Mouse (Mus musculus) heart, adult 2 months (tissue): ENCODE data around the gene Mrpl21.

ENCODE experiments used
- CTCF ChIP-seq: fragments of 200-600 bp; IDR thresholded peaks from 2 replicates; pipeline ENCODE4 v1.8.1; 2022; ENCODE audit warnings: antibody characterized with exemption, mild to moderate bottlenecking, moderate library complexity
- POLR2A ChIP-seq: fragments of 200-500 bp; IDR thresholded peaks from 2 replicates; pipeline ENCODE4 v1.6.1; 2011; ENCODE audit warnings: mild to moderate bottlenecking, low read depth, low read length, control low read depth; ENCODE audit not compliant: insufficient read depth

DNA sequence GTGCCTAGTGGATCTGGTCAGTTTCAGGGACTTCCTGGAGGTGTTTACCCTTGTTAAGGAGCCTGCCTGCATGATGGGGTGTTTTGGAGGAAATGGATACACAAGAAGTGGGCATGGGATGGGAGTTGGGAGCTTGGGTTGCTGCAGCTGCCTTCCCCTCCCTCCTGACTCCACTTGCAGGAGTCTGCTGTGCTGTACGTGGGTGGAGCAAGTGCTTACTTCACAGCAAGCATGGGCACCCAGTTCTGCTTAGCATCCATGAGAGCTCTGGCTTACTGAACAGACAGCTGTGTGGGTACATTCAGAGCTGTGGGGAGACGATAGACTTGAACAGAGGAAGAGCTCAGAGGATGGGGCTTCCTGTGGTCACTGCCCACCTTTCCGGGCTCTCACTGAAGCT lies 58.3 kb downstream of the Mrpl21 start:
- TF ChIP-seq CTCF (no peak), POLR2A (no peak)
